Mouse (Mus musculus): Measurements from ENCODE around the gene Vmn1r50. TPM values are rescaled to one million over a fixed set of nuclear protein-coding genes. Genes with fewer than 3 reads are reported as not detected.
"Not testable (repeated sequence)": the region's sequence is repeated elsewhere in the genome, so short reads cannot be mapped to it uniquely, and the experiment has no call there.

The Vmn1r50 gene
- not detected in 2 replicates for total RNA-seq (2015)
- total RNA-seq (2017): not detected in 2 replicates

GRCm38 (mm10) chr6:90101130-90101529 is at the start of gene Vmn1r50:
Gene Vmn1r50, plus strand, starts transcription at chr6:90101430.
- ATAC-seq (replicated peaks; ENCODE audit: poor library complexity): no peak

- no peak for ATAC-seq (replicated peaks; ENCODE audit: poor library complexity)
Measured at GRCm38 (mm10) chr6:90078406-90078805, 22.8 kb upstream of the Vmn1r50 start, which contains the start of gene Vmn1r49. Gene Vmn1r49, minus strand, starts transcription at chr6:90078506.

DNA sequence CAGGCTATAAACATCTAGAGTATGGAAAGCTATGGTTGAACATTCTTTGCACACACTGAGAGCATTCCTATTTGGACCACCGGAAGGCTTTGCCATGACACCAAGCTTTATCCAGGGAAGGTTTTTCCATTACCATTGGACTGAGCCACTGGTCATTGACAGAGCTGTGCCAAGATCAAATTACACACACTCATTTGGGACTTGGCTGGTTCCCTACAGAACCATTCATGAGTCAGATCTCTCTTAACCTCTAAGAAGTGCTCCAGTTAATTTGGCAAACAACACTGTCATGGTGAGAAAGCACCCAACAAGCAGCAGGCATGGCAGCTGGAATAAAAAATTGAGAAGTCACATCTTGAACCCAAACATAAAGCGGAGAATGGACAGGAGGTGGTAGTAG is 664 bp upstream of the Vmn1r50 start:
- no peak for ATAC-seq (replicated peaks; ENCODE audit: poor library complexity)

DNA sequence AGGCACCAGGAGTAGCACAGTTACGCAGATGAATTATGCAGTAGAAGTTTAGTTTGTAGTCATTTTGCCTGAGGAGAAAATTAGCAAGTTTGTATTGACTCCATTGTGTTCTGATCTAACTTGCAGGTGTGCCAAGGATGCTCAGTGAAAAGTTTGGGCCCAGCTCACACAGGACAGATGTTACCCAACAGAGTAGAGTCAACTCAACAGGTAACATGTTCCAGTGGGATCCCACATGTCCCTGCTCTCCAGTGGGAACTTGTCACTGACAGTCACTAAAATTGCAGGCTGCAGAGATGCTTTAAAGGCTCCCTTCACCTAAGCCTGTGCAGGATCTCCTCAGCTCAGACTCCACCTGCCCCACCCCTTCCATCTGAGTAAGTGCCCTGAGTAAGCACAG is 21.1 kb downstream of the Vmn1r50 start, which contains the start of gene Vmn1r51:
TSS of gene Vmn1r51 (plus strand) at position 301 of the 400 bp plus-strand sequence.
- not testable (repeated sequence) for ATAC-seq (replicated peaks; ENCODE audit: poor library complexity)

Other genes with a start within 250 kb of the Vmn1r50 start
- not detected in 2 replicates for gene Vmn1r42, start 225.0 kb upstream of the Vmn1r50 start, total RNA-seq (2015)
- gene Vmn1r42, start 225.0 kb upstream of the Vmn1r50 start, total RNA-seq (2017): not detected in 2 replicates
- gene Vmn1r43, start 225.0 kb upstream of the Vmn1r50 start, total RNA-seq (2015): not detected in 2 replicates
- gene Vmn1r43, start 225.0 kb upstream of the Vmn1r50 start, total RNA-seq (2017): not detected in 2 replicates
- not detected in 2 replicates for gene Vmn1r44, start 217.8 kb upstream of the Vmn1r50 start, total RNA-seq (2015)
- gene Vmn1r44, start 217.8 kb upstream of the Vmn1r50 start, total RNA-seq (2017): not detected in 2 replicates
- gene Vmn1r45, start 160.8 kb upstream of the Vmn1r50 start, total RNA-seq (2015): not detected in 2 replicates
- gene Vmn1r45, start 160.8 kb upstream of the Vmn1r50 start, total RNA-seq (2017): not detected in 2 replicates
- not detected in 2 replicates for gene Vmn1r46, start 132.1 kb upstream of the Vmn1r50 start, total RNA-seq (2015)
- not detected in 2 replicates for gene Vmn1r46, start 132.1 kb upstream of the Vmn1r50 start, total RNA-seq (2017)
- not detected in 2 replicates for gene Vmn1r47, start 85.3 kb upstream of the Vmn1r50 start, total RNA-seq (2015)
- not detected in 2 replicates for gene Vmn1r47, start 85.3 kb upstream of the Vmn1r50 start, total RNA-seq (2017)
- gene Vmn1r48, start 64.6 kb upstream of the Vmn1r50 start, total RNA-seq (2015): not detected in 2 replicates
- not detected in 2 replicates for gene Vmn1r48, start 64.6 kb upstream of the Vmn1r50 start, total RNA-seq (2017)
- not detected in 2 replicates for gene Vmn1r49, start 22.9 kb upstream of the Vmn1r50 start, total RNA-seq (2015)
- gene Vmn1r49, start 22.9 kb upstream of the Vmn1r50 start, total RNA-seq (2017): not detected in 2 replicates
- gene Vmn1r51, start 21.2 kb downstream of the Vmn1r50 start, total RNA-seq (2015): not detected in 2 replicates
- not detected in 2 replicates for gene Vmn1r51, start 21.2 kb downstream of the Vmn1r50 start, total RNA-seq (2017)
- not detected in 2 replicates for gene Vmn1r52, start 73.4 kb downstream of the Vmn1r50 start, total RNA-seq (2015)
- gene Vmn1r52, start 73.4 kb downstream of the Vmn1r50 start, total RNA-seq (2017): not detected in 2 replicates
- gene V1ra8, start 101.4 kb downstream of the Vmn1r50 start, total RNA-seq (2015): not detected in 2 replicates
- gene V1ra8, start 101.4 kb downstream of the Vmn1r50 start, total RNA-seq (2017): not detected in 2 replicates
- gene Vmn1r53, start 123.0 kb downstream of the Vmn1r50 start, total RNA-seq (2015): not detected in 2 replicates
- not detected in 2 replicates for gene Vmn1r53, start 123.0 kb downstream of the Vmn1r50 start, total RNA-seq (2017)
- gene Vmn1r54, start 144.9 kb downstream of the Vmn1r50 start, total RNA-seq (2015): not detected in 2 replicates
- not detected in 2 replicates for gene Vmn1r54, start 144.9 kb downstream of the Vmn1r50 start, total RNA-seq (2017)
- not detected in 2 replicates for gene BC048671, start 199.8 kb downstream of the Vmn1r50 start, total RNA-seq (2015)
- gene BC048671, start 199.8 kb downstream of the Vmn1r50 start, total RNA-seq (2017): not detected in 2 replicates
- 17.3 and 20.7 TPM in 2 replicates for gene Chst13, start 223.8 kb downstream of the Vmn1r50 start, total RNA-seq (2015)
- gene Chst13, start 223.8 kb downstream of the Vmn1r50 start, total RNA-seq (2017): 10.9 and 11.3 TPM in 2 replicates
- gene Uroc1, start 231.9 kb downstream of the Vmn1r50 start, total RNA-seq (2015): not detected in 2 replicates
- not detected in 2 replicates for gene Uroc1, start 231.9 kb downstream of the Vmn1r50 start, total RNA-seq (2017)

Measured in megakaryocyte progenitor cell, adult 5-6 weeks (primary cell).